Mouse (Mus musculus): ENCODE results near the gene Tmub2. TPM values are rescaled to one million over a fixed set of nuclear protein-coding genes. Genes with fewer than 3 reads are reported as not detected.

The Tmub2 gene
- total RNA-seq, 1 experiment, result 33.0 TPM

- TF ChIP-seq CHD2 (IDR thresholded peaks at IDR 0.05; ENCODE audit: low read depth, low read length) (no peak), ZC3H11A (IDR thresholded peaks at IDR 0.05; ENCODE audit: borderline replicate concordance, low read depth, low read length) (no peak), MAFK (IDR thresholded peaks at IDR 0.05; ENCODE audit: insufficient read depth, low read depth, low read length) (no peak), ZNF384 (IDR thresholded peaks at IDR 0.05; ENCODE audit: low read depth, low read length) (no peak), HCFC1 (IDR thresholded peaks at IDR 0.05; ENCODE audit: borderline replicate concordance, insufficient read depth, low read length) (no peak)
- Histone ChIP-seq H3K4me1 (ENCODE audit: control insufficient read depth in 2 of 2, insufficient read depth in 2 of 2, low read length in 2 of 2, poor library complexity in 1 of 2) (peaks cover 20 to 28% of the 10 kb centered on the region in 2 experiments), H3K9me3 (ENCODE audit: control insufficient read depth, insufficient read depth, low read depth, low read length) (no peaks in the 10 kb centered on the region), H3K36me3 (ENCODE audit: control insufficient read depth, insufficient read depth, low read length, poor library complexity, severe bottlenecking) (no peaks in the 10 kb centered on the region), H3K4me3 (ENCODE audit: insufficient read depth in 1 of 2, low read depth in 1 of 2, low read length in 2 of 2, poor library complexity in 1 of 2, severe bottlenecking in 1 of 2) (0 out of 4 replicates have a peak overlapping the region, but pooled peaks of 1 of the 2 experiments have one; percentile 11), H3K27ac (ENCODE audit: insufficient read depth, low read depth, low read length, poor library complexity, severe bottlenecking) (peak overlapping the region; percentile 72; the same call in 1 of the 2 replicates), H3K9ac (ENCODE audit: insufficient read depth, low read depth, low read length, poor library complexity, severe bottlenecking) (peak overlapping the region; percentile 54; the same call in 1 of the 2 replicates)
- no peak for DNase-seq (ENCODE audit: low read depth, low spot score)
- in situ Hi-C loops (cut with MboI; ENCODE audit: low sequenced_read_pairs in 2 of 2, unreplicated experiment in 2 of 2), result no loop called here
These were observed 50.4 kb downstream of the Tmub2 start for GRCm38 (mm10) chr11:102334973-102335700.

- Histone ChIP-seq H3K9me3 (ENCODE audit: control insufficient read depth, insufficient read depth, low read depth, low read length) (no peaks in the 10 kb centered on the region), H3K4me1 (ENCODE audit: control insufficient read depth in 2 of 2, insufficient read depth in 2 of 2, low read length in 2 of 2, poor library complexity in 1 of 2) (peaks cover 20 to 23% of the 10 kb centered on the region in 2 experiments), H3K4me3 (ENCODE audit: insufficient read depth in 1 of 2, low read depth in 1 of 2, low read length in 2 of 2, poor library complexity in 1 of 2, severe bottlenecking in 1 of 2) (no peak overlapping the region), H3K9ac (ENCODE audit: insufficient read depth, low read depth, low read length, poor library complexity, severe bottlenecking) (no peak overlapping the region), H3K27ac (ENCODE audit: insufficient read depth, low read depth, low read length, poor library complexity, severe bottlenecking) (no peak overlapping the region), H3K36me3 (ENCODE audit: control insufficient read depth, insufficient read depth, low read length, poor library complexity, severe bottlenecking) (no peaks in the 10 kb centered on the region)
- no peak for DNase-seq (ENCODE audit: low read depth, low spot score)
- in situ Hi-C loops (cut with MboI; ENCODE audit: low sequenced_read_pairs in 2 of 2, unreplicated experiment in 2 of 2), result no loop called here
- no peak for TF ChIP-seq HCFC1 (IDR thresholded peaks at IDR 0.05; ENCODE audit: borderline replicate concordance, insufficient read depth, low read length)
- no peak for TF ChIP-seq ZNF384 (IDR thresholded peaks at IDR 0.05; ENCODE audit: low read depth, low read length)
- TF ChIP-seq CHD2 (IDR thresholded peaks at IDR 0.05; ENCODE audit: low read depth, low read length), result no peak
- no peak for TF ChIP-seq ZC3H11A (IDR thresholded peaks at IDR 0.05; ENCODE audit: borderline replicate concordance, low read depth, low read length)
- TF ChIP-seq MAFK (IDR thresholded peaks at IDR 0.05; ENCODE audit: insufficient read depth, low read depth, low read length), result 0 out of 2 replicates have a peak, but pooled peaks have one; percentile 27
These were observed 51.5 kb downstream of the Tmub2 start for GRCm38 (mm10) chr11:102336191-102336590.

GRCm38 (mm10) chr11:102337921-102338320 lies 53.2 kb downstream of the Tmub2 start:
- in situ Hi-C loops (cut with MboI; ENCODE audit: low sequenced_read_pairs in 2 of 2, unreplicated experiment in 2 of 2), result no loop called here
- Histone ChIP-seq H3K27ac (ENCODE audit: insufficient read depth, low read depth, low read length, poor library complexity, severe bottlenecking) (no peak overlapping the region), H3K4me3 (ENCODE audit: insufficient read depth in 1 of 2, low read depth in 1 of 2, low read length in 2 of 2, poor library complexity in 1 of 2, severe bottlenecking in 1 of 2) (no peak overlapping the region), H3K9me3 (ENCODE audit: control insufficient read depth, insufficient read depth, low read depth, low read length) (no peaks in the 10 kb centered on the region), H3K4me1 (ENCODE audit: control insufficient read depth in 2 of 2, insufficient read depth in 2 of 2, low read length in 2 of 2, poor library complexity in 1 of 2) (peaks cover 21 to 22% of the 10 kb centered on the region in 2 experiments), H3K9ac (ENCODE audit: insufficient read depth, low read depth, low read length, poor library complexity, severe bottlenecking) (no peak overlapping the region), H3K36me3 (ENCODE audit: control insufficient read depth, insufficient read depth, low read length, poor library complexity, severe bottlenecking) (no peaks in the 10 kb centered on the region)
- TF ChIP-seq MAFK (IDR thresholded peaks at IDR 0.05; ENCODE audit: insufficient read depth, low read depth, low read length), result no peak
- no peak for TF ChIP-seq ZNF384 (IDR thresholded peaks at IDR 0.05; ENCODE audit: low read depth, low read length)
- TF ChIP-seq HCFC1 (IDR thresholded peaks at IDR 0.05; ENCODE audit: borderline replicate concordance, insufficient read depth, low read length), result no peak
- no peak for DNase-seq (ENCODE audit: low read depth, low spot score)

- TF ChIP-seq ZC3H11A (IDR thresholded peaks at IDR 0.05; ENCODE audit: borderline replicate concordance, low read depth, low read length) (no peak), ZNF384 (IDR thresholded peaks at IDR 0.05; ENCODE audit: low read depth, low read length) (no peak), CHD2 (IDR thresholded peaks at IDR 0.05; ENCODE audit: low read depth, low read length) (no peak), HCFC1 (IDR thresholded peaks at IDR 0.05; ENCODE audit: borderline replicate concordance, insufficient read depth, low read length) (no peak), MAFK (IDR thresholded peaks at IDR 0.05; ENCODE audit: insufficient read depth, low read depth, low read length) (no peak)
- Histone ChIP-seq H3K27ac (ENCODE audit: insufficient read depth, low read depth, low read length, poor library complexity, severe bottlenecking) (no peak overlapping the region; the same call in 1 of the 2 replicates), H3K9me3 (ENCODE audit: control insufficient read depth, insufficient read depth, low read depth, low read length) (no peaks in the 10 kb centered on the region), H3K4me3 (ENCODE audit: insufficient read depth in 1 of 2, low read depth in 1 of 2, low read length in 2 of 2, poor library complexity in 1 of 2, severe bottlenecking in 1 of 2) (no peak overlapping the region), H3K9ac (ENCODE audit: insufficient read depth, low read depth, low read length, poor library complexity, severe bottlenecking) (no peak overlapping the region), H3K4me1 (ENCODE audit: control insufficient read depth in 2 of 2, insufficient read depth in 2 of 2, low read length in 2 of 2, poor library complexity in 1 of 2) (peaks cover 21 to 24% of the 10 kb centered on the region in 2 experiments), H3K36me3 (ENCODE audit: control insufficient read depth, insufficient read depth, low read length, poor library complexity, severe bottlenecking) (no peaks in the 10 kb centered on the region)
- no peak for DNase-seq (ENCODE audit: low read depth, low spot score)
- in situ Hi-C loops (cut with MboI; ENCODE audit: low sequenced_read_pairs in 2 of 2, unreplicated experiment in 2 of 2), result no loop called here
These were observed 53.8 kb downstream of the Tmub2 start for GRCm38 (mm10) chr11:102338561-102338960.

Other genes starting within 250 kb of the Tmub2 start
- gene Cd300lg, start 243.4 kb upstream of the Tmub2 start, total RNA-seq (2012; rRNA removed), result not detected in 2 replicates
- gene Mpp2, start 196.4 kb upstream of the Tmub2 start, total RNA-seq (2012; rRNA removed), result 0.94 and 1.2 TPM in 2 replicates
- not detected in 2 replicates for gene Ppy, start 183.6 kb upstream of the Tmub2 start, total RNA-seq (2012; rRNA removed)
- gene Pyy, start 177.1 kb upstream of the Tmub2 start, total RNA-seq (2012; rRNA removed), result 0.49 and 2.1 TPM in 2 replicates
- 0.45 and 0.90 TPM in 2 replicates for gene Nags, start 139.4 kb upstream of the Tmub2 start, total RNA-seq (2012; rRNA removed)
- gene Tmem101, start 128.5 kb upstream of the Tmub2 start, total RNA-seq (2012; rRNA removed), result 75.3 and 98.7 TPM in 2 replicates
- 27.6 and 49.1 TPM in 2 replicates for gene Lsm12, start 99.6 kb upstream of the Tmub2 start, total RNA-seq (2012; rRNA removed)
- 14.2 and 16.3 TPM in 2 replicates for gene G6pc3, start 95.3 kb upstream of the Tmub2 start, total RNA-seq (2012; rRNA removed)
- gene Hdac5, start 54.8 kb upstream of the Tmub2 start, total RNA-seq (2012; rRNA removed), result 33.3 and 57.9 TPM in 2 replicates
- 17.3 and 17.8 TPM in 2 replicates for gene BC030867, start 36.0 kb upstream of the Tmub2 start, total RNA-seq (2012; rRNA removed)
- 0.98 and 1.0 TPM in 2 replicates for gene Asb16, start 16.2 kb upstream of the Tmub2 start, total RNA-seq (2012; rRNA removed)
- 55.4 and 60.4 TPM in 2 replicates for gene Atxn7l3, start 11.7 kb downstream of the Tmub2 start, total RNA-seq (2012; rRNA removed)
- gene Ubtf, start 34.8 kb downstream of the Tmub2 start, total RNA-seq (2012; rRNA removed), result 138 and 155 TPM in 2 replicates
- 0.18 and 0.21 TPM in 2 replicates for gene Slc4a1, start 81.3 kb downstream of the Tmub2 start, total RNA-seq (2012; rRNA removed)
- 6.7 and 15.9 TPM in 2 replicates for gene Rundc3a, start 108.5 kb downstream of the Tmub2 start, total RNA-seq (2012; rRNA removed)
- gene Slc25a39, start 123.0 kb downstream of the Tmub2 start, total RNA-seq (2012; rRNA removed), result 152 and 175 TPM in 2 replicates
- 81.5 and 154 TPM in 2 replicates for gene Grn, start 145.4 kb downstream of the Tmub2 start, total RNA-seq (2012; rRNA removed)
- gene Fam171a2, start 162.8 kb downstream of the Tmub2 start, total RNA-seq (2012; rRNA removed), result 6.7 and 13.1 TPM in 2 replicates
- gene Itga2b, start 185.2 kb downstream of the Tmub2 start, total RNA-seq (2012; rRNA removed), result 6.6 and 7.8 TPM in 2 replicates